Mouse (Mus musculus): Measurements from ENCODE around the gene Serpinb6c.
"Not testable (repeated sequence)": the region's sequence is repeated elsewhere in the genome, so short reads cannot be mapped to it uniquely, and the experiment has no call there.

The Serpinb6c gene

GRCm38 (mm10) chr13:33905176-33905954 lies at the start of gene Serpinb6c:
Gene Serpinb6c (minus strand): TSS chr13:33905708.
- DNase-seq: peak; percentile 83

- DNase-seq: no peak
These were observed 47.4 kb upstream of the Serpinb6c start for GRCm38 (mm10) chr13:33952947-33953346.

- peak; percentile 95 for DNase-seq
These were observed 46.6 kb upstream of the Serpinb6c start for GRCm38 (mm10) chr13:33952075-33952449.

- peak; percentile 89 for DNase-seq
These were observed 46.0 kb upstream of the Serpinb6c start for GRCm38 (mm10) chr13:33951308-33952074.

- DNase-seq: no peak
These were observed 36.8 kb upstream of the Serpinb6c start for GRCm38 (mm10) chr13:33942212-33942779.

- DNase-seq: peak; percentile 74
These were observed 35.8 kb upstream of the Serpinb6c start for GRCm38 (mm10) chr13:33941288-33941808.

- not testable (repeated sequence) for DNase-seq
These were observed 32.1 kb upstream of the Serpinb6c start for GRCm38 (mm10) chr13:33937587-33937986.

GRCm38 (mm10) chr13:33937151-33937550 lies 31.6 kb upstream of the Serpinb6c start:
- no peak for DNase-seq

- peak; percentile 98 for DNase-seq
These were observed 30.1 kb upstream of the Serpinb6c start for GRCm38 (mm10) chr13:33935465-33936181.

- DNase-seq: peak; percentile 95
These were observed 29.2 kb upstream of the Serpinb6c start for GRCm38 (mm10) chr13:33934743-33935142.

GRCm38 (mm10) chr13:33930912-33931311 lies 25.4 kb upstream of the Serpinb6c start:
- DNase-seq: peak; percentile 97

GRCm38 (mm10) chr13:33930281-33930680 lies 24.8 kb upstream of the Serpinb6c start:
- DNase-seq: no peak

GRCm38 (mm10) chr13:33921699-33922098 lies 16.2 kb upstream of the Serpinb6c start:
- no peak for DNase-seq

GRCm38 (mm10) chr13:33921041-33921440 lies 15.5 kb upstream of the Serpinb6c start:
- peak; percentile 72 for DNase-seq

GRCm38 (mm10) chr13:33906821-33907220 lies 1.3 kb upstream of the Serpinb6c start:
- DNase-seq: peak; percentile 56

- DNase-seq: peak; percentile 28
These were observed 2.2 kb downstream of the Serpinb6c start for GRCm38 (mm10) chr13:33903290-33903689.

GRCm38 (mm10) chr13:33894207-33894606 lies 11.3 kb downstream of the Serpinb6c start:
- peak; percentile 71 for DNase-seq

GRCm38 (mm10) chr13:33843308-33843707 lies 62.2 kb downstream of the Serpinb6c start, which contains the start of gene Serpinb6e:
Gene Serpinb6e (minus strand): TSS chr13:33843408.
- DNase-seq: no peak

- no peak for DNase-seq
These were observed 74.8 kb downstream of the Serpinb6c start for GRCm38 (mm10) chr13:33830751-33831150.
